Mouse (Mus musculus) spleen, postnatal 10 days (tissue): ENCODE measurements around the gene Slc48a1.
A peak's percentile ranks its signal among the peaks of the same experiment; 100 is the strongest.

Experiments used
- DNase-seq, 2 experiments: peaks; one replicate each; pipeline ENCODE4 v3.0.0; 2021 to 2022; ENCODE audit warnings: low spot score in 2 of 2

Slc48a1 gene

GRCm38 (mm10) chr15:97800853-97801252 lies 22.5 kb downstream of the Slc48a1 start:
- DNase-seq = no peak

- no peak for DNase-seq
Observed at GRCm38 (mm10) chr15:97801811-97802210, 23.5 kb downstream of the Slc48a1 start.

GRCm38 (mm10) chr15:97802575-97802974 lies 24.3 kb downstream of the Slc48a1 start:
- no peak for DNase-seq

- DNase-seq = no peak
Observed at GRCm38 (mm10) chr15:97807867-97808266, 29.5 kb downstream of the Slc48a1 start.

- DNase-seq = no peak
Observed at GRCm38 (mm10) chr15:97808532-97808931, 30.2 kb downstream of the Slc48a1 start.

GRCm38 (mm10) chr15:97809206-97809605 lies 30.9 kb downstream of the Slc48a1 start:
- no peak for DNase-seq

GRCm38 (mm10) chr15:97809942-97810341 lies 31.6 kb downstream of the Slc48a1 start:
- DNase-seq = no peak

- no peak for DNase-seq
Observed at GRCm38 (mm10) chr15:97810399-97810798, 32.1 kb downstream of the Slc48a1 start.

- DNase-seq = no peak
Observed at GRCm38 (mm10) chr15:97811307-97811706, 33.0 kb downstream of the Slc48a1 start.

GRCm38 (mm10) chr15:97812126-97812525 lies 33.8 kb downstream of the Slc48a1 start:
- no peak for DNase-seq

- no peak for DNase-seq
Observed at GRCm38 (mm10) chr15:97812875-97813274, 34.6 kb downstream of the Slc48a1 start.

- DNase-seq = no peak
Observed at GRCm38 (mm10) chr15:97813452-97814204, 35.3 kb downstream of the Slc48a1 start.

GRCm38 (mm10) chr15:97814703-97815102 lies 36.4 kb downstream of the Slc48a1 start:
- DNase-seq = no peak

GRCm38 (mm10) chr15:97815254-97815653 lies 36.9 kb downstream of the Slc48a1 start:
- no peak for DNase-seq

GRCm38 (mm10) chr15:97816199-97816994 lies 38.1 kb downstream of the Slc48a1 start:
- peak in 1 of 2 experiments; percentile 25 for DNase-seq

GRCm38 (mm10) chr15:97819937-97820336 lies 41.6 kb downstream of the Slc48a1 start:
- no peak for DNase-seq

- peak; percentile 26 to 35 for DNase-seq
Observed at GRCm38 (mm10) chr15:97821321-97821982, 43.1 kb downstream of the Slc48a1 start.

GRCm38 (mm10) chr15:97821983-97822363 lies 43.7 kb downstream of the Slc48a1 start:
- peak; percentile 23 to 67 for DNase-seq

- DNase-seq = peak in 1 of 2 experiments; percentile 30
Observed at GRCm38 (mm10) chr15:97822545-97823228, 44.4 kb downstream of the Slc48a1 start.

- DNase-seq = no peak
Observed at GRCm38 (mm10) chr15:97823479-97823878, 45.2 kb downstream of the Slc48a1 start.

- peak in 1 of 2 experiments; percentile 22 for DNase-seq
Observed at GRCm38 (mm10) chr15:97824042-97824441, 45.7 kb downstream of the Slc48a1 start.
